Mouse (Mus musculus): ENCODE data around the gene Cela3b.

DNA sequence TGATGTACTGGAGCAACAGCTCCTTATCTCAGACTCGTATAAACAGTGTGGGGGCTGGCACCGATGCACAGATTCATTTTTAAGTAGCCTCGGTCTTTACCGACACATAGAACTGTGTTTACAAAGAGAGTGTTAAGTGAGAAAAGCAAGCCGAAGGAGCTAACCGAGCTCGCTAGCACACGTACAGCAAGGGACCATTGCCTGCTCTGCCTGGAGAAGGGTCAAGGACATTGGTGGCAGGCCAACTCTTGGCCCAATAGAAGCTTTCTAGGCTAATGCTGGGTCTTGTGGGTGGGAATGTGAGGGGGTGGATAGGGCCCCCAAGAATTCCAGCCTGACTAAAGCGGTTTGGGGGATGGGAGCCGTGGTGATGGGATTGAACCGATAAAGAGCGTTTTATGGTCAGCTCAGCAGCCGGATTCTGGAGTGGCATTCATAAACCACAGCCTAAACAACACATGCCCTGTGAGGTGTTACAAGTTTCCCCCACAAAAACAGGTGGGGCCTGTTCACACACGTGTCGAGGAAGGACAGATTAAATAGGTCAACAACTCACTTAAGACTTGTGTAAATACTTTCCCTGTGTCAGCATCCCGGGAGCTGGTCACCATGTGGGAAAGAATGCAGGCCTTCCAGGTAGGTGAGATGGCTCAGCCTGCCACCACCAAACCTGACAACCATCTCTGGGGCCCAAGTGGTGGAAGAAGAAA, 31.8 kb upstream of the Cela3b start:
- TF ChIP-seq CTCF (IDR thresholded peaks at IDR 0.05; ENCODE audit: extremely low read depth, insufficient read depth, insufficient read length, insufficient replicate concordance) (no peak), POLR2A (IDR thresholded peaks at IDR 0.05; ENCODE audit: low read depth, low read length) (no peak)

All from spleen, adult 2 months (tissue).